Mouse (Mus musculus) lung, postnatal 10 days (tissue): Measurements from ENCODE around the gene Wdr45.

Experiments used
- DNase-seq: peaks from one replicate; pipeline ENCODE4 v3.0.0; 2021

Wdr45 gene

DNA sequence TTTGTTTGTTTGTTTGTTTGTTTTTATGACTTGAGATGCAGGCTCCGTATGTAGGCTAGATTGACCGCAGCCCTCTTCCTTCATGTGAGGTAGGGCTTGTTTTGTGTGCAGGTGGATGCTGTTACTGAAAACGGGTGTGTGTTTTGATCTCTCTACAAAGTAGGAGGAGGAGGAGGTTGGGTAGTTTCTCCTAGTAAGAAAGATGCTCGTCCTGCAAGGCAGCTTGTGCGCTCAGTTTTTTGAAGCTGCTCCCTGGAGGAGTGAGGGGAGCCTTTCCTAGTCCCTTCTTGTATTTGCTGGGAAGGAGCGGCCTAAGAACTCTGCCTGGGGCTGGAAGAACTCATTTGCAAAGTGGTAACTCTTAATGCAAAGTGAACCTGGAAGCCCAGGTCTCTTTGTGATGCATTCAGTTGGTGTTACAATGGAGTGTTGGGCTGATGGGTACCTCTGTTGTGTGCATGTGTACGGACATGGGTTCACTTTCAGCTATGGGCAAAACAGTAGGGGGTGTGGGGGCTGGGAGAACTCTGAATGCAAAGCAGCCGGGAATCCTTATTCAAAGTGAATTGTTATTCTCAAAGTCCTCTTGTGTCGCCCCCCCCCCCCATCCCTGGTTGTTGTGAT, 50.6 kb downstream of the Wdr45 start:
- no peak for DNase-seq

DNA sequence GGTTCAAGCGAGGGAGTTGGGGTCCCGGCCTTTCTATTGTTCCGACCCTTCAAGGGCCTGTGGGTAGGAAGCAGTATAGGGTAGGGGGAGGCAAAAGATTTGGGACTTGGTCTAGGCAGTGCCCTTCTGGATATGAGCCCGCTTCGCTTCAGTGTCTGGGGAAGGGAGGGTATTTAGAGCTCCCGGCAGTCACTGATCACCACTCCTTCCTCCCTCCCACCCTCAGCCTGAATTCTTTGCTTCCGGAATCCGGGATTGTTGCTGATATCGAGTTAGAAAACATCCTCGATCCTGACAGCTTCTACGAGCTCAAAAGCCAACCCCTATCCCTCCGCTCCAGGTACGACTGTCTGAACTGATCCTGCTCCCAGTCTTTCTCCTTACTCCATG, 51.1 kb downstream of the Wdr45 start:
- peak; percentile 24 for DNase-seq

DNA sequence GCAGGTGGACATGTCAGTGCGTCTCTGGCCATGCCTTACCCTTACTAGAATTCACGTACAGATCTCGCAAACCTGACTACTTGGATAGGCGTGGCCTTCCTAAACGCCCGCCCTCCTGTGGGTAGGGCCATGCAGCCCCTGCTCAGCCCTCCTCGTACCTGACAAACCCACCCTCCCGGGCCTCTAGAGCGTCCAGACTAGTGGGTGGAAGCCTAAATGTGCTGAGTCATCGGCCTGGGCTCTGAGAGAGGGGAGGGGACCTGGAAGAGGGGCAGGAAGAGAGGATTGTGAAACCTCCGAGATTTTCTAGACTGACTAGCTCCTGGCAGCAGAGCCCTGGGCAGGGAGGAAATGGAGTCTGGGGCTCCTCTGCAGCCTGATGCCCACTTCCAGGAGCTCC, 51.6 kb downstream of the Wdr45 start:
- DNase-seq = peak; percentile 76

DNA sequence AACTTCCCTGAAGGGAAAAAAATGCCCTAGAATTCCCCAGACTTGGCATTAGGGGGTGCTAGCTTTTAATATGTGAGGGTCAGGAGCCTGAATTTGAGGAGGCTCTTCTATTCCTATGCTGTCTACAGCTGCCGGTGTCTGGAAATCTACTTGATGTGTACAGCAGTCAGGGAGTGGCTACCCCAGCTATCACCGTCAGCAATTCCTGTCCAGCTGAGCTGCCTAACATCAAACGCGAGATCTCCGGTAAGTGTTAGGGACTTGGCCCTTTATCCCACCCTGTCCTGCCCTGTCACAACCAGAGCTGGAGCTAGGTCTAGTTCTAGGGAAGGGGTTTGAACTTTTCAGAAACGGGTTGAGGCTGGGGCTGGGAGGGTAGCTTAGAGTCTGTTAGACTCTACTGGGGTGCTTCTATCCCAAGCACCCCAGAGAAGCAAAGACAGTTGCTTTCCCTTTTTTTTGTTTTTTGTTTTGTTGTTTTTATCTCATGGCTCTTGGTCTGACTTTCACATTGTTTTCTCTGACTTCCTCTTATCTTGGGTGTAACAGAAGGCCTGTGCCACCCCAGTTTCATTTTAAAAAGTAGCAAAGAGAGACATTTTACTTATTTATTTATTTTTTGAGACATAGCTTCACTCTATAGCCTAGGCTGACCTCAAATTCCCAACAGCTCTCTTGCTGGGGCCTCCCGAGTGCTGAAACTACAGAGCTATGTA, 55.3 kb downstream of the Wdr45 start:
- no peak for DNase-seq

DNA sequence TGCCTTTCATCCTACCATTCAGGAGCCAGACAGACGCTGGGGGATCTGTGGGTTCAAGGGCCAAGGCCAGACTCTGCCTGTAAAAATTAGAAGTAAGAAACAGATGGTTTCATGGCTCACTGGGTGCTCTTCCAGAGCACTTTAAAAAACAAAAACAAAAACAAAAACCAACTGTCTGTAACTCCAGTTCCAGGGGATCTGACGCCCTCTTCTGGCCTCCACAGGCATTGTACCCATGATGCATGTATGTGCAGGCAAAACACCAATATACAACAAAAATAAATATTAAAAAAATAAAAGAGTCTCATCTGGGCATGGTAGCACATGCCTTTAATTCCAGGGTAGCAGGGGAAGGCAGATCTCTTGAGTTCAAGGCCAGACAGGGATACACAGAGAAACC, 58.6 kb downstream of the Wdr45 start:
- peak; percentile 34 for DNase-seq

DNA sequence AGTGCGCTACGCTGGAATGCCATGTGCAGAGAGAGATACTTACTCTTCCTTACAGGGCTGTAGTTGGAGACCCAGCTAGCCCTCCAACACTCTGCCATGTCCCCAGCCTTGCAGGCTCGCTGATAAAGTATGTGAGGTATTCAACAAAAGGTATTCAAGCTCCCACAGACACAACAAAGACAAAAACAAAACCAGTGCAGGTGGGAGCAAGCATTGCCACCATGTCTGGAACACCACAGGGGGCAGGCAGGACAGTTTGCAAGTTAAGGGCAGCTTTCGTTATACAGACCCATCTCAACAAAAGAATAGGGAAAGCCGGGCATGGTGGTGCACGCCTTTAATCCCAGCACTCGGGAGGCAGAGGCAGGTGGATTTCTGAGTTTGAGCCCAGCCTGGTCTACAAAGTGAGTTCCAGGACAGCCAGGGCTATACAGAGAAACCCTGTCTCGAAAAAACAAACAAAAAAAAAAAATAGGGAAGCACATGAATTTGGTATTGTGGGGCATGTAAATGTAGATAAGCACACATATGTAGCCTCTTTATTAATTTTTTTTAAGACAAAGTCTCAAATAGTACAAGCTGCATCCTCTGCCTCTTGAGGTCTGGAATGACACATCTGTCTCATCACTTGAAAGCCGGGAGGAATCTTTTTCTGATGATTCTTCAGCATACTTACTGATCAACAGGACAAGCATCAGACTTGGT, 61.5 kb downstream of the Wdr45 start:
- no peak for DNase-seq

DNA sequence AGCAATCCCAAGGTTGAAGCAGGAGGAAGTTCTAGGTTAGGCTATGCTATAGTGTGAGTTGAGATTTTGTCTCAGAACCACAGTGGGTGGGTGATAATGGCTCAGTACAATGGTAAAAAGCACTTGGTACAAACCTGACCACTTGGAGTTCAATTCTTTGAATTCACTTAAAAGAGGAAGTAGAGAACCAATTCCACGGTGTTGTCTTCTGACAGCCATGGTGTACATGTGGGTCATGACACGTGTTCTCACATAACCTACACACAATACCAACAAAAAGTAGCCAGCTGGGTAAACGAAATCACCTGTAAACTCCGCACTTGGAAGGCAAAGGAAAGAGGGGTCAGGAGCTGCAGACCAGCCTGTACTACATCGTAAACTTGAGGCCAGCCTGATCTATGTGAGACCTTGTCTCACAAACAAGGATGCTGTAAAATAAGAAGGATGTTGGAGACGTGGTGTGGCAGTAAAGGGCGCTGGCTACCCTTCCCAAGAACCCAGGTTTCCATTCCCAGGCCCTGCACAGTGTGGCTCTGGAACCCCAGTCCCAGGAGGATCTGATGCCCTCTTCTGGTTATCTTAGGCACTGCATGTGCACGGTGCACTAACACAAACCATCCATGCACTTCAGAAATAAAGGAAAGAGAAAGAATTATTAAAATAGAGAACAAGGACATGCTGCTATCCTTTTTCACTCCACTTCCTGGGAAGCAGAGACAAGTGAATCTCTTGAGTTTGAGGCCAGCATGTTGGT, 62.4 kb downstream of the Wdr45 start:
- DNase-seq = peak; percentile 64
